Mouse (Mus musculus): ENCODE measurements around the gene Trim11. TPM values are rescaled to one million over a fixed set of nuclear protein-coding genes. Genes with fewer than 3 reads are reported as not detected.
"Not testable (repeated sequence)": the region's sequence is repeated elsewhere in the genome, so short reads cannot be mapped to it uniquely, and the experiment has no call there.

The Trim11 gene
- 10 to 100 TPM; 14.7 to 18.9 (median 16.5) TPM for total RNA-seq (2022)

- peak; percentile 68 for DNase-seq (ENCODE audit: low spot score)
These were observed at the start of gene Trim11 for GRCm38 (mm10) chr11:58978027-58978705. TSS of gene Trim11 (plus strand) at chr11:58978093.

- no peak for DNase-seq (ENCODE audit: low spot score)
These were observed 48.8 kb upstream of the Trim11 start for GRCm38 (mm10) chr11:58929055-58929454.

- DNase-seq (ENCODE audit: low spot score): no peak
These were observed 48.3 kb upstream of the Trim11 start for GRCm38 (mm10) chr11:58929641-58930040.

- DNase-seq (ENCODE audit: low spot score): no peak
These were observed 47.6 kb upstream of the Trim11 start for GRCm38 (mm10) chr11:58930254-58930653.

- no peak for DNase-seq (ENCODE audit: low spot score)
These were observed 46.3 kb upstream of the Trim11 start for GRCm38 (mm10) chr11:58931576-58931975.

GRCm38 (mm10) chr11:58937909-58938308 is 40.0 kb upstream of the Trim11 start:
- DNase-seq (ENCODE audit: low spot score): no peak

GRCm38 (mm10) chr11:58938322-58939087 is 39.4 kb upstream of the Trim11 start, which contains the start of gene Rnf187:
TSS of gene Rnf187 (minus strand) at chr11:58938916.
- DNase-seq (ENCODE audit: low spot score): peak; percentile 90

GRCm38 (mm10) chr11:58939088-58939439 is 38.8 kb upstream of the Trim11 start:
- no peak for DNase-seq (ENCODE audit: low spot score)

- no peak for DNase-seq (ENCODE audit: low spot score)
These were observed 33.8 kb upstream of the Trim11 start for GRCm38 (mm10) chr11:58944136-58944535.

- no peak for DNase-seq (ENCODE audit: low spot score)
These were observed 30.6 kb upstream of the Trim11 start for GRCm38 (mm10) chr11:58947306-58947705.

- no peak for DNase-seq (ENCODE audit: low spot score)
These were observed 29.9 kb upstream of the Trim11 start for GRCm38 (mm10) chr11:58947798-58948528.

GRCm38 (mm10) chr11:58948542-58949479 is 29.1 kb upstream of the Trim11 start, which contains the start of gene Hist3h2ba:
TSS of gene Hist3h2ba (plus strand) at chr11:58948920.
- DNase-seq (ENCODE audit: low spot score): peak; percentile 82

GRCm38 (mm10) chr11:58949480-58950431 is 28.1 kb upstream of the Trim11 start:
- DNase-seq (ENCODE audit: low spot score): no peak

GRCm38 (mm10) chr11:58951210-58951609 is 26.7 kb upstream of the Trim11 start:
- DNase-seq (ENCODE audit: low spot score): no peak

- DNase-seq (ENCODE audit: low spot score): no peak
These were observed 24.3 kb upstream of the Trim11 start for GRCm38 (mm10) chr11:58953351-58954169.

- DNase-seq (ENCODE audit: low spot score): not testable (repeated sequence)
These were observed 23.8 kb upstream of the Trim11 start for GRCm38 (mm10) chr11:58954170-58954419.

- peak; percentile 98 for DNase-seq (ENCODE audit: low spot score)
These were observed 23.3 kb upstream of the Trim11 start, which contains the start of the genes Hist3h2a and Trim17 for GRCm38 (mm10) chr11:58954420-58955142. TSS of gene Hist3h2a (plus strand) at chr11:58954685. TSS of gene Trim17 (plus strand) at chr11:58954685.

- no peak for DNase-seq (ENCODE audit: low spot score)
These were observed 22.6 kb upstream of the Trim11 start for GRCm38 (mm10) chr11:58955143-58955867.

All from heart, adult 8-10 months (tissue).